7 mouse cellular contexts compared by ENCODE assay signal in the genomic region with DNA sequence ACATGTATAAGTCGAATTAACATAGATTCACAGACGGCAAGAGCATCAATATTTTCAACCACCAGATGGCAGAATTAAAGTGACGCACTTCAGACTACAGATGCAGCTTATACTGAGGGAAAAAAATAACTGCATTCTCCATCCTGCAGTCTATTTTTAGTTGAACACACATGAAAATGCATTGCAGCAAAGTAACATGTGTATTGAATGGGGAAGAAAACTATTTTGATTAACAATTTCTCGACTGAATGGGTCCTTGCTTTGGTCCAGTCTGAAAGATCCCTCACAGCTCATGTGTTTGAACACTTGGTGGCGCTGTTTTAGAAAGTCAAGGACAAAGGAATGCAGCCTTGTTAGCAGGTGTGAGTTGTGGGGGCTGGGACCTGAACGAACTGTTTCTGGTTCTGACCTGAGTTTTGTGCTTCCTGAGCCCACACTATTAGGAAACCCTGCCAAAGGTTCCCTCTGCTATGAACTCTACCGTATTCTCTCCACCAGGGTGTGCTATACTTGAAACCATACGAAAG.
A peak's percentile ranks its signal among the peaks of the same experiment; 100 is the strongest.
DNase-seq lines count a peak whose midpoint lies in the region; ATAC-seq and TF ChIP-seq lines count a peak whose summit lies in the region.

No protein-coding gene starts in this region.

- no peak overlapping the region for H3K9ac ChIP-seq in MEL (ENCODE audit: control insufficient read depth, low read depth, low read length, poor library complexity, severe bottlenecking)
- no peak overlapping the region for H3K9ac ChIP-seq in hindbrain, embryonic 12.5 days

- TF ChIP-seq EP300 in MEL (IDR thresholded peaks at IDR 0.05; ENCODE audit: low read depth in 1 of 2, low read length in 2 of 2), result no peak

- peak; percentile 39 for DNase-seq in MEL (ENCODE audit: low read depth, low spot score)
- peak; percentile 47 for DNase-seq in layer of hippocampus, adult 9-11 months
- DNase-seq in lung, postnatal 4 days, result peak; percentile 27 to 56
- peak; percentile 17 for DNase-seq in right cerebral cortex, postnatal 4 days

- H3K27me3 ChIP-seq in MEL (ENCODE audit: control insufficient read depth in 1 of 2, insufficient read depth in 2 of 2, low read length in 2 of 2), result no peaks in the 10 kb centered on the region; a peak in 1 of 4 replicates
- H3K27me3 ChIP-seq in hindbrain, embryonic 12.5 days, result no peaks in the 10 kb centered on the region

- H3K9me3 ChIP-seq in MEL (replicated peaks; ENCODE audit: insufficient read depth, low read length), result no peaks in the 10 kb centered on the region
- no peaks in the 10 kb centered on the region for H3K9me3 ChIP-seq in hindbrain, embryonic 12.5 days (replicated peaks)

- 47% methylated on average over 8 of the region's 8 CpGs for WGBS in hindbrain, embryonic 12.5 days

- no peaks in the 10 kb centered on the region for H3K4me1 ChIP-seq in MEL (ENCODE audit: control insufficient read depth in 1 of 2, insufficient read depth in 2 of 2, low read length in 2 of 2)
- no peaks in the 10 kb centered on the region for H3K4me1 ChIP-seq in bone marrow macrophage, adult 2 months (ENCODE audit: control insufficient read depth, insufficient read depth, low read length)
- no peaks in the 10 kb centered on the region for H3K4me1 ChIP-seq in embryonic fibroblast, embryonic 13.5 days (ENCODE audit: control insufficient read depth, insufficient read depth, low read length)
- no peaks in the 10 kb centered on the region for H3K4me1 ChIP-seq in hindbrain, embryonic 12.5 days

- TF ChIP-seq CTCF in MEL (IDR thresholded peaks at IDR 0.05 in 2 of 3, conservative IDR thresholded peaks at IDR 0.05 in 1 of 3; ENCODE audit: control insufficient read depth in 1 of 3, insufficient read depth in 1 of 3, low read depth in 2 of 3, low read length in 3 of 3, poor library complexity in 1 of 3, severe bottlenecking in 1 of 3), result peak; percentile 16 to 45 (median 26); a peak in 4 of 6 replicates
- TF ChIP-seq CTCF in bone marrow macrophage, adult 2 months (IDR thresholded peaks at IDR 0.05; ENCODE audit: low read depth, low read length), result peak; percentile 100
- TF ChIP-seq CTCF in embryonic fibroblast, embryonic 13.5 days (IDR thresholded peaks at IDR 0.05; ENCODE audit: borderline replicate concordance, insufficient read depth, low read length), result 0 out of 2 replicates have a peak, but pooled peaks have one; percentile 13

- no peak for TF ChIP-seq RAD21 in MEL (IDR thresholded peaks at IDR 0.05; ENCODE audit: low read depth, low read length)

- peak; percentile 75 for ATAC-seq in hindbrain, embryonic 12.5 days (ENCODE audit: low FRiP score)

- no peak for TF ChIP-seq POLR2A in MEL (IDR thresholded peaks at IDR 0.05; ENCODE audit: control insufficient read depth in 1 of 2, insufficient read depth in 1 of 2, low read depth in 1 of 2, low read length in 2 of 2, poor library complexity in 1 of 2)
- TF ChIP-seq POLR2A in bone marrow macrophage, adult 2 months (IDR thresholded peaks at IDR 0.05; ENCODE audit: borderline replicate concordance, low read depth, low read length), result no peak
- no peak for TF ChIP-seq POLR2A in embryonic fibroblast, embryonic 13.5 days (IDR thresholded peaks at IDR 0.05; ENCODE audit: low read depth, low read length)

- H3K36me3 ChIP-seq in MEL (ENCODE audit: control insufficient read depth in 1 of 2, insufficient read depth in 2 of 2, low read length in 2 of 2), result no peaks in the 10 kb centered on the region
- no peaks in the 10 kb centered on the region for H3K36me3 ChIP-seq in hindbrain, embryonic 12.5 days

- no peak overlapping the region for H3K4me2 ChIP-seq in hindbrain, embryonic 12.5 days (replicated peaks)

- no peaks in the 10 kb centered on the region for H3K79me2 ChIP-seq in MEL (ENCODE audit: control insufficient read depth, insufficient read depth, low read length, poor library complexity)

- H3K27ac ChIP-seq in MEL (ENCODE audit: control insufficient read depth, low read depth, low read length), result no peak overlapping the region
- H3K27ac ChIP-seq in bone marrow macrophage, adult 2 months (ENCODE audit: insufficient read depth, low read depth, low read length), result no peak overlapping the region
- H3K27ac ChIP-seq in embryonic fibroblast, embryonic 13.5 days (ENCODE audit: insufficient read depth, low read length), result no peak overlapping the region
- H3K27ac ChIP-seq in hindbrain, embryonic 12.5 days, result no peak overlapping the region

- no peak overlapping the region for H3K4me3 ChIP-seq in MEL (ENCODE audit: control insufficient read depth in 1 of 2, insufficient read depth in 1 of 2, low read depth in 2 of 2, low read length in 2 of 2)
- no peak overlapping the region for H3K4me3 ChIP-seq in bone marrow macrophage, adult 2 months (ENCODE audit: insufficient read depth, low read length)
- H3K4me3 ChIP-seq in embryonic fibroblast, embryonic 13.5 days (ENCODE audit: insufficient read depth, low read length), result no peak overlapping the region
- H3K4me3 ChIP-seq in hindbrain, embryonic 12.5 days, result no peak overlapping the region

TF ChIP-seq in MEL, 35 proteins besides CTCF, POLR2A, EP300 and RAD21:
- TF ChIP-seq GATA1 (IDR thresholded peaks at IDR 0.05; ENCODE audit: low read depth, low read length), result no peak
- peak; percentile 16; the same call in 1 of the 2 replicates for TF ChIP-seq ZC3H11A (IDR thresholded peaks at IDR 0.05; ENCODE audit: low read depth, low read length)
- TF ChIP-seq ZKSCAN1 (IDR thresholded peaks at IDR 0.05; ENCODE audit: low read depth, low read length), result no peak
- TF ChIP-seq POLR2AphosphoS2 (IDR thresholded peaks at IDR 0.05; ENCODE audit: low read length), result no peak
- TF ChIP-seq HCFC1 (IDR thresholded peaks at IDR 0.05; ENCODE audit: low read depth, low read length), result no peak
- TF ChIP-seq RCOR1 (IDR thresholded peaks at IDR 0.05; ENCODE audit: low read depth, low read length), result no peak
- TF ChIP-seq MYB (IDR thresholded peaks at IDR 0.05; ENCODE audit: low read depth, low read length), result no peak
- TF ChIP-seq UBTF (IDR thresholded peaks at IDR 0.05; ENCODE audit: borderline replicate concordance, insufficient read depth, low read depth, low read length), result no peak
- TF ChIP-seq SMC3 (IDR thresholded peaks at IDR 0.05; ENCODE audit: low read depth, low read length), result peak; percentile 56
- no peak for TF ChIP-seq USF2 (IDR thresholded peaks at IDR 0.05; ENCODE audit: borderline replicate concordance in 1 of 2, insufficient read depth in 1 of 2, low read depth in 1 of 2, low read length in 2 of 2)
- no peak for TF ChIP-seq TCF12 (IDR thresholded peaks at IDR 0.05; ENCODE audit: low read depth, low read length)
- no peak for TF ChIP-seq USF1 (IDR thresholded peaks at IDR 0.05; ENCODE audit: low read depth, low read length)

Comparison
In these comparisons a context has a peak if more than half of its experiments do, and no peak if none do; other contexts are left out.
1. CTCF ChIP-seq: peak in every context shown above with its lines; median percentile 100 in bone marrow macrophage, adult 2 months; 26 in MEL; 13 in embryonic fibroblast, embryonic 13.5 days.